Mouse (Mus musculus) limb, embryonic 14.5 days (tissue): ENCODE measurements at regions not wholly inside any gene's neighbourhood (a gene's known extent, or its start where the extent isn't known, plus 50 kb on each side); places are given as distances from the start of the nearest gene placed in this dataset.

Source experiments
- ATAC-seq: fragments of 200-750 bp; cut with Nextera tagmentation; 2 replicates; pipeline ENCODE4 v1.8.0; 2017; ENCODE audit warnings: low read depth, moderate number of reproducible peaks, moderate TSS enrichment; ENCODE audit not compliant: low FRiP score
- DNase-seq: peaks from one replicate; pipeline ENCODE4 v3.0.0-alpha.2; 2015; ENCODE audit warnings: low spot score
- H3K27ac ChIP-seq: fragments of 300-500 bp; sonication (generic); replicated peaks from 2 replicates; pipeline ENCODE4 v1.5.1; 2014; ENCODE audit warnings: low read depth, mild to moderate bottlenecking, low read length, moderate library complexity, mixed read lengths
- H3K27me3 ChIP-seq: fragments of 300-500 bp; sonication (generic); 2 replicates; pipeline ENCODE4 v1.6.1; 2014; ENCODE audit warnings: low read length, mixed read lengths; ENCODE audit not compliant: control insufficient read depth, insufficient read depth
- H3K36me3 ChIP-seq: fragments of 300-500 bp; sonication (generic); 2 replicates; pipeline ENCODE4 v1.6.1; 2014; ENCODE audit warnings: mild to moderate bottlenecking, low read length, moderate library complexity, mixed read lengths; ENCODE audit not compliant: control insufficient read depth, insufficient read depth
- H3K4me1 ChIP-seq: fragments of 300-500 bp; sonication (generic); 2 replicates; pipeline ENCODE4 v1.6.1; 2014; ENCODE audit warnings: antibody characterized with exemption, low read length, mixed read lengths; ENCODE audit not compliant: control insufficient read depth, insufficient read depth
- H3K4me2 ChIP-seq: fragments of 300-500 bp; sonication (generic); replicated peaks from 2 replicates; pipeline ENCODE4 v1.6.1; 2014; ENCODE audit warnings: low read depth, mild to moderate bottlenecking, low read length, moderate library complexity; ENCODE audit not compliant: severe bottlenecking
- H3K4me3 ChIP-seq: fragments of 300-500 bp; sonication (generic); replicated peaks from 2 replicates; pipeline ENCODE4 v1.5.1; 2014; ENCODE audit warnings: low read length
- H3K9ac ChIP-seq: fragments of 300-500 bp; sonication (generic); 2 replicates; pipeline ENCODE4 v1.6.1; 2014; ENCODE audit warnings: mild to moderate bottlenecking, low read depth, low read length, moderate library complexity; ENCODE audit not compliant: severe bottlenecking
- H3K9me3 ChIP-seq: fragments of 300-500 bp; sonication (generic); 2 replicates; pipeline ENCODE4 v1.6.1; 2016; ENCODE audit warnings: low read length; ENCODE audit not compliant: control insufficient read depth
- POLR2A ChIP-seq: fragments of 200-500 bp; IDR thresholded peaks from 2 replicates; pipeline ENCODE4 v1.8.0; 2012; ENCODE audit warnings: inconsistent platforms, mild to moderate bottlenecking, moderate library complexity, borderline replicate concordance; ENCODE audit not compliant: insufficient read depth, insufficient read length; ENCODE audit errors: extremely low read depth
- WGBS: fragments of 180-500 bp; shearing (Covaris S2); extraction: QIAGEN DNeasy Blood & Tissue Kit; methylation state at CpG from one replicate; pipeline ENCODE4 v1.1.7; 2014; 5-methylcytosine and 5-hydroxymethylcytosine counted together

- no peak for TF ChIP-seq POLR2A
- H3K9ac ChIP-seq, result no peak overlapping the region
- no peak overlapping the region for H3K4me3 ChIP-seq
- no peaks in the 10 kb centered on the region for H3K9me3 ChIP-seq
- no peaks in the 10 kb centered on the region for H3K36me3 ChIP-seq
- WGBS, result 53% methylated on average over 4 of the region's 4 CpGs
- H3K4me1 ChIP-seq, result no peaks in the 10 kb centered on the region
- no peak overlapping the region for H3K4me2 ChIP-seq
- ATAC-seq (0 out of 2 replicates have a peak, but pooled peaks have one; percentile 23), DNase-seq (no peak)
- H3K27ac ChIP-seq, result 0 out of 2 replicates have a peak overlapping the region, but pooled peaks have one; percentile 28
- no peaks in the 10 kb centered on the region for H3K27me3 ChIP-seq
Observed at GRCm38 (mm10) chr9:120776456-120777001, 152.5 kb upstream of the Ctnnb1 start.

DNA sequence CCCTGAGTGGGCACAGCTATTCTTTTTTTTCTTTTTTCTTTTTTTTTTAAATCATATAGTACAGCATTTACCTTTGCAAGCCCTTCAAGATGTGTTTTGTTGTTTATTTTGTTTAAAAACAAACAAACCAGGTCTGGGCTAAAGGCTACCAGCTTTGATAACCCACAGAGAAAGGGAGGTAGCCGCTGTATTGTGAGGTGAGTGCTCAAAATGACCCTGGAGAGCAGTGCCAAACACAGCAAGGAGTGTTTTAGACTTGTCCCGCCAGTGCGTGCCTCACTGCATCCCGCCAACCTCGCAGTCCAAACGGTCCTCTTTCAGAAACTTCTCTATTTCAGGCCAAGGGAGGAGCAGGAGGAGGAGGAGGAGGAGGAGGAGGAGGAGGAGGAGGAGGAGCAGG, 152.0 kb upstream of the Ctnnb1 start:
- no peak overlapping the region for H3K4me2 ChIP-seq
- H3K4me1 ChIP-seq, result no peaks in the 10 kb centered on the region
- no peaks in the 10 kb centered on the region for H3K27me3 ChIP-seq
- H3K9me3 ChIP-seq, result no peaks in the 10 kb centered on the region
- no peak for TF ChIP-seq POLR2A
- H3K36me3 ChIP-seq, result no peaks in the 10 kb centered on the region
- H3K27ac ChIP-seq, result no peak overlapping the region
- no peak overlapping the region for H3K9ac ChIP-seq
- ATAC-seq (no peak), DNase-seq (no peak)
- WGBS, result 70% methylated on average over 6 of the region's 6 CpGs
- H3K4me3 ChIP-seq, result no peak overlapping the region

DNA sequence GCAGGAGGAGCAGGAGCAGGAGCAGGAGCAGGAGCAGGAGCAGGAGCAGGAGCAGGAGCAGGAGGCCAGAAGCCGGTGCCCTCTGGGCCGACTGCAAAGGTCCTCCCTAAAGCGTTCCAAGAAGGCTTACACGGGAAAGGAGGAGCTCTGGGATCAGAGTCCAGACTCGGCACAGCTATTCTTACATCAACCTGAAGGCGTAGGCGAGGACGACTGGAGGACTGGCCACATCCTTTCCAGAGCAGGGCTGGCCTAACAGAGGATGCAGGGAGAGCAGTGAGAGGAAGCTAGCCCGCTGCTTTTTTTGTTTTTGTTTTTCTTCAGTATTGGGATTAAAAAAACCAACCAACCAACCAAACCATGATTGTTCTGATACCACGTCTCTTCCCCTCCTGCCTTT, 151.5 kb upstream of the Ctnnb1 start:
- Histone ChIP-seq H3K9ac (no peak overlapping the region), H3K4me2 (no peak overlapping the region), H3K4me3 (no peak overlapping the region), H3K9me3 (no peaks in the 10 kb centered on the region), H3K27ac (no peak overlapping the region), H3K27me3 (no peaks in the 10 kb centered on the region), H3K36me3 (no peaks in the 10 kb centered on the region), H3K4me1 (no peaks in the 10 kb centered on the region)
- TF ChIP-seq POLR2A, result no peak
- 72% methylated on average over 10 of the region's 10 CpGs for WGBS
- ATAC-seq (no peak), DNase-seq (no peak)

GRCm38 (mm10) chr9:120778423-120778822, 150.6 kb upstream of the Ctnnb1 start:
- ATAC-seq, result no peak
- no peak overlapping the region for H3K9ac ChIP-seq
- H3K4me2 ChIP-seq, result no peak overlapping the region
- no peaks in the 10 kb centered on the region for H3K9me3 ChIP-seq
- H3K36me3 ChIP-seq, result no peaks in the 10 kb centered on the region
- H3K27ac ChIP-seq, result no peak overlapping the region; the same call in 1 of the 2 replicates
- peak; percentile 21 for DNase-seq
- H3K4me3 ChIP-seq, result no peak overlapping the region
- H3K4me1 ChIP-seq, result no peaks in the 10 kb centered on the region
- no peaks in the 10 kb centered on the region for H3K27me3 ChIP-seq
- 25% methylated on average over 2 of the region's 2 CpGs for WGBS
- TF ChIP-seq POLR2A, result no peak

GRCm38 (mm10) chr9:120794210-120794609, 134.8 kb upstream of the Ctnnb1 start:
- no peak overlapping the region for H3K27ac ChIP-seq
- no peak overlapping the region for H3K9ac ChIP-seq
- no peak for TF ChIP-seq POLR2A
- H3K9me3 ChIP-seq, result peaks cover 10% of the 10 kb centered on the region
- no peak overlapping the region for H3K4me3 ChIP-seq
- no peaks in the 10 kb centered on the region for H3K36me3 ChIP-seq
- 80% methylated on average over 5 of the region's 5 CpGs for WGBS
- H3K27me3 ChIP-seq, result no peaks in the 10 kb centered on the region
- peaks cover 7% of the 10 kb centered on the region; the same call in 1 of the 2 replicates for H3K4me1 ChIP-seq
- no peak overlapping the region for H3K4me2 ChIP-seq
- ATAC-seq (no peak), DNase-seq (no peak)
